Mouse (Mus musculus) E14TG2a.4 (cell line): ENCODE data around the gene Optn.

ENCODE experiments used
- CTCF ChIP-seq: conservative IDR thresholded peaks from 2 replicates; pipeline ENCODE4 v1.5.1; 2014; ENCODE audit warnings: low read length
- POU5F1 ChIP-seq: IDR thresholded peaks from 2 replicates; pipeline ENCODE4 v1.6.1; 2014; ENCODE audit warnings: low read length, borderline replicate concordance

GRCm38 (mm10) chr2:5040281-5041161 is 23.3 kb downstream of the Optn start:
- TF ChIP-seq CTCF, result no peak
- TF ChIP-seq POU5F1, result no peak
